Mouse (Mus musculus) kidney, adult 10 weeks (tissue): ENCODE measurements around the gene Dnaaf1. TPM values are rescaled to one million over a fixed set of nuclear protein-coding genes. Genes with fewer than 3 reads are reported as not detected.

Source experiments
- polyA plus RNA-seq: library from polyadenylated mRNA; stranded (reverse); fragments of 350-450 nt; fragmentation: Illumina TruSeq; extraction: RNeasy Lipid Tissue Mini Kit (QIAGEN cat#74804); gene quantifications from one replicate; pipeline ENCODE4 v1.2.3, GENCODE M21; 2014; ENCODE audit warnings: low read depth, low replicate concordance

Gene Dnaaf1
- not detected for polyA plus RNA-seq

GRCm38 (mm10) chr8:119574437-119575365 is at the start of gene Dnaaf1, which contains the start of gene Hsdl1:
Gene Dnaaf1 (plus strand): TSS chr8:119575235.
Gene Hsdl1 (minus strand): TSS chr8:119575183.

DNA sequence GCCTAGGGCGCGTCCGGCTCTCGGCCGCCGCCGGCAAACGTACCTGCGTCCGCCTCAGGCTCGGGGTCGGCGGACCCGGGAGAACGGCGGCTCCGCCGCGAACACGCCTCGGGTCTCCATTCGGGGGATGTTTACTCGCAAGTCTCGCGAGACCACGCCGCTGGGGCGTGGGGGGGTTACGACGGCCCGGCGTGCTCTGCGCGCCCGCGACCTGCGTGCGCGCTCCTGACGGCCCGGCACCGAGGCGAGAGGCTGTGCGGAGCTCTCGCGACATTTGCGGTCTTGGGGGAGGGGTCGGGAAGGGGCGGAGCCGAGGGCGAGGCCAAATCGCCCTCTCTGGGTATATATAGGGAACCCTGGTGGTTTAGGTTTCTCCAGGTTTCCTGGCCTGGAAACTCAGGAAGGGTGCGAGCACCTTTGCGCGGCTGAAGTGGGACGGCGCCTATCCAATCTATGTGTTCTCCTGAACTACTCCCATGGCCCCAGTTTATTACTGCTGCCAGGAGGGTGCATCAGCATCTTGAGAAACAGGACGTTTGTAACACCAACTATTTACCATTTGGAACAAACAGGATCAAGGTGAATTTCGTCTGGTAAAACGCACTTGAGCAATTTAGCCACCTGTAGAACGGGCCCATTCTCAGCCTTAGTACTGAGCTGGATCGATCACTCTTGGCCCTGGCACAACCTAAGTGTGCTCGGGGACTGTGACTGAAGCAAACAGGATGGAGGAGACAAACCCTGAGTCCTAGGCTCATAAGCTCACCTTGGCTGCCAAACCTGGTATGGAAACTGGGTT is 16.2 kb upstream of the Dnaaf1 start, which contains the start of gene Mbtps1:
Gene Mbtps1, minus strand, starts transcription at position 133 of the 799 bp plus-strand sequence.

GRCm38 (mm10) chr8:119604996-119605395 is 30.0 kb downstream of the Dnaaf1 start, which contains the start of gene Taf1c:
Gene Taf1c (minus strand): TSS chr8:119605222.

DNA sequence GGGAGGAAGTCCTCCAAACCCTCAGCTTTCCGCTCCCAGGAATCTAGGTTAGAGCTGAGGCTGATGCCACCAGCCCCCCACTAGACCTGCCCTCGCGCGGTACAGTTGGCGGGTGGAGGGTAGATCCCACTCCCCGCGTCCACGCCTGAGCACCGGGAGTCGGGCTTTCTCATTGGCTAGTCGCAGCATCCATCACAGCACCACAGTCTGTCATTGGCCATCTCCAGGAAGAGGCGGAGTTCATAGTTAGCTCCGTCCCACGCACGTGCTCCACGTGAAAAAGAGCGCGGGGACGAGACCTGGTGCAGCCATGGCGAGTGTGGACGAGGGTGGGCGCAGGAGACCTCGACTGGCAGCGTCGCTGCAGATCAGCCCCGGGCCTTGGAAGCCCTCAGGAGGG is 37.4 kb downstream of the Dnaaf1 start, which contains the start of gene Adad2:
Gene Adad2, plus strand, starts transcription at position 277 of the 400 bp plus-strand sequence.

DNA sequence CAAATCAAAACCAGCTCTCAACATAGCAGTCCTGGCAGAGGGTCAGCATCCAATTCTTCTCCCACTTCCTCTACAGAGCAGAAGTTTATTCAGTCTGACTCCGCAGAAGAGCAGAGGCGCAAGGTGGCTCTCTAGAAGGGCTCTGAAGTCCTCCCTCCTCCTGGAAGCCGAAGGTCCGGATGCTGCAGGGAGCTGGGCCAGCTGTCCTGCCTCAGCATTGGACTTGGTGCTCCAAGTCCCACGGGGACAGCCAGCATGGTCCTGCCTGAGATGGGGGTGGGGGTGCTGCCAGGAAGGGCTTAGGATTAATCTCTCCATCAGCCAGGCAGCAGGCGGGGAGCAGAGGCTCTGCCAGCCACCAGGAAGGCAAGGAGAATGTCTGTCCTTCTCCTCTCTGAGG is 60.3 kb downstream of the Dnaaf1 start, which contains the start of gene Kcng4:
Gene Kcng4, minus strand, starts transcription at position 303 of the 400 bp plus-strand sequence.

Other genes with a start within 250 kb of the Dnaaf1 start
- 242 TPM for gene Hsbp1, start 230.7 kb upstream of the Dnaaf1 start, polyA plus RNA-seq
- 1.3 TPM for gene Mlycd, start 180.4 kb upstream of the Dnaaf1 start, polyA plus RNA-seq
- not detected for gene Osgin1, start 141.1 kb upstream of the Dnaaf1 start, polyA plus RNA-seq
- not detected for gene Necab2, start 128.5 kb upstream of the Dnaaf1 start, polyA plus RNA-seq
- gene Slc38a8, start 73.5 kb upstream of the Dnaaf1 start, polyA plus RNA-seq = not detected
- gene Mbtps1, start 16.5 kb upstream of the Dnaaf1 start, polyA plus RNA-seq = 27.6 TPM
- 8.0 TPM for gene Hsdl1, start 52 bp upstream of the Dnaaf1 start, polyA plus RNA-seq
- gene Taf1c, start 30.0 kb downstream of the Dnaaf1 start, polyA plus RNA-seq = not detected
- gene Adad2, start 37.5 kb downstream of the Dnaaf1 start, polyA plus RNA-seq = not detected
- not detected for gene Kcng4, start 60.4 kb downstream of the Dnaaf1 start, polyA plus RNA-seq
- gene Wfdc1, start 91.1 kb downstream of the Dnaaf1 start, polyA plus RNA-seq = 0.44 TPM
- not detected for gene Atp2c2, start 124.8 kb downstream of the Dnaaf1 start, polyA plus RNA-seq
- 2.0 TPM for gene Tldc1, start 203.2 kb downstream of the Dnaaf1 start, polyA plus RNA-seq